Mouse (Mus musculus) splenic B cell, adult 2 months (primary cell): ENCODE measurements around the gene Ddx23.

Experiments
- DNase-seq: peaks from one replicate; pipeline ENCODE4 v3.0.0-alpha.2; 2011; ENCODE audit warnings: low read depth, low spot score
- H3K27me3 ChIP-seq: 2 replicates; pipeline ENCODE4 v1.6.1; 2012; ENCODE audit warnings: mild to moderate bottlenecking, low read length, moderate library complexity, mixed read lengths; ENCODE audit not compliant: control insufficient read depth, poor library complexity, insufficient read depth, severe bottlenecking
- H3K36me3 ChIP-seq: 2 replicates; pipeline ENCODE4 v1.6.1; 2012; ENCODE audit warnings: mild to moderate bottlenecking, low read length, moderate library complexity, mixed read lengths; ENCODE audit not compliant: control insufficient read depth, poor library complexity, insufficient read depth, severe bottlenecking

Gene Ddx23

DNA sequence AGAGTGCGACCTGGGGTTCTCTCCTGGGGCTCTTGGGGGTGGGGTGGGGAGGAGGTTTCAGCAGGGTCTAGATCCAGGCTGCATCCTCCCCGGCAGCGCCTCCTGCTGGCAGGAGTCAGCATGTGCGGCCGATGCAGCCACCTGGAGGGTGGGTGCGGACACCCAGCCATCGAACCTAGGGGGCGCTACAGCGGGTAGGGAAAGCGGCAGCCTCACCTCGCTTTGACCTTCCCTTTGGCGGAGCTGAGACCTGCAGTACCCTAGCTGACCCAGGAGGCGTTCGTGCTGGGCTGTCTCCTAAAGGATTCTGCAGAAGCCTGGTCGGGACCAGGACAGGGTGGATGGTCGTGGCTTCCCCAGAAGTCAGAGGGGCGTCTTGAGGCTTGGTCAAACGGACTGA, 31.2 kb downstream of the Ddx23 start:
- DNase-seq: peak; percentile 74
- no peaks in the 10 kb centered on the region for H3K36me3 ChIP-seq
- no peaks in the 10 kb centered on the region; the same call in 1 of the 2 replicates for H3K27me3 ChIP-seq

DNA sequence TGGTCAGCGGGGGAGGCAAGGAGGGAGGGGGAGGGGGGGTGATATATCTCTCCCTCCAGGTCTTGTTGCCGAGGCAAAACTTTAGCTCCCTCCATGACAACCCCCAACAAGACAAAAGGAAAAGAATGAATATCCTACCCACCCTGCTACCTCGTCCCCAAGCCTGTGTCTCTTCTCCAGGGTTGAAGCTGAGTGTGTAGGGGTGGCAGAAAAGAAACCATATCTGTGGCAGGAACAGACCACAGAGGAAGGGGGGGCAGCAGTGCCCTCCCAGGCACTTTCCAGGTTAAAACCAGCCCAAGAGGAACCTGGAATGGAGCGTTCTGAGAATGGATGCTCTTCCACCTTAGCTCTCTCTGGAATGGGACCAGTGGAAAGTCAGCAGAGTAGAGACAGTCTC, 32.2 kb downstream of the Ddx23 start, which contains the start of gene Cacnb3:
Gene Cacnb3 (plus strand): TSS at position 301 of the 400 bp plus-strand sequence.
- no peaks in the 10 kb centered on the region for H3K36me3 ChIP-seq
- H3K27me3 ChIP-seq: no peaks in the 10 kb centered on the region; the same call in 1 of the 2 replicates
- no peak for DNase-seq

DNA sequence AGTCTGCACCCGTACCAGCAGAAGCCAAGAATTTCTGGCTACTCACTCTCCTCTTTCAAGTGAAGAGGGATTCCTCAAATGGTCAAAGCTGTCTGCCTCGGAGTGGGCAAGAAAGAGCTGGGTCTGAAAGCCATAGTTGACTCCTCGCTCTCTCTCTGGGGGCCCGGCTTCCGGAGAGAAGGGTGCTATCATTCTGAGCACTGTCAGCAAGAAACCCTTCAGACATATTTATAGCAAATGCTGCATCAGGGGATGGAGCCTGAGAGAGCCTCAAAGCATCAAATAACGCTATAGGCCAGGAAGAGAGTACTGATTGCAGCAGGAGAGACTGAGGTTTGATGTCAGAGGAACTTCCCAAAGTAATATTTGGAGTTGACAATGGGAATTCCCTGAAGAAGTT, 33.2 kb downstream of the Ddx23 start:
- Histone ChIP-seq H3K36me3 (no peaks in the 10 kb centered on the region), H3K27me3 (no peaks in the 10 kb centered on the region; the same call in 1 of the 2 replicates)
- no peak for DNase-seq

DNA sequence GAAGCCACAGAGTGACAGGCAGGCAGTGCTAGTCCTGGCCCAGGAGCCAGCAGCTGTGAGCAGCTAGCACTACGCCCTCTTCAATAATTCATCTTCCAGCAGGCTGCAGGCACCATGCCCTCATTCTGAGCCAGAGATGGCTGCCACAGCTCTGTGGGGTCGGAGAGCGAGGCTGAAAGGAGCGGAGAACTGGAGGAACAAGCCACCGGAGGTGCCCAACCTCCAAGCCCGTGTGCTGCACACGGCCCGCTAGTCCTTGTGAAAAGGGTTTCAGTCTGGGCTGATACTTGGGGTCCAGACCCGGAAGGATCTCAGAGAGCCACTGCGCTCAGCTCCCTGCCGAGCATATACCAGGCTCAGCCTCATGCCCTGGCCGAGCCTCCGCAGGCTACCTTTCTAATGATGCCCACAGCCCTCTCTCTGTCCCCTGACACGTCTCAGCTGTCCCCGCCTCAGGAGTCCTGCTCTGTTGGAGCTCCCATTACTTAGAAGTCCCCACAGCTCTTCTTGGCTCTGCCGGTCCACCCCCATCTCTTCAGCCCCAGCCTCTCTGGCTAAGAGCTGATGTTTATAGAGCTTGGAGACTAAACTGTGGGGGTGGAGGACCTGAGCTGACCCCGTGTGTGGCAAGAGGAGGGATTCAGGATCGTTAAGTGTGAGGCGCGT, 34.0 kb downstream of the Ddx23 start:
- no peak for DNase-seq
- no peaks in the 10 kb centered on the region for H3K36me3 ChIP-seq

DNA sequence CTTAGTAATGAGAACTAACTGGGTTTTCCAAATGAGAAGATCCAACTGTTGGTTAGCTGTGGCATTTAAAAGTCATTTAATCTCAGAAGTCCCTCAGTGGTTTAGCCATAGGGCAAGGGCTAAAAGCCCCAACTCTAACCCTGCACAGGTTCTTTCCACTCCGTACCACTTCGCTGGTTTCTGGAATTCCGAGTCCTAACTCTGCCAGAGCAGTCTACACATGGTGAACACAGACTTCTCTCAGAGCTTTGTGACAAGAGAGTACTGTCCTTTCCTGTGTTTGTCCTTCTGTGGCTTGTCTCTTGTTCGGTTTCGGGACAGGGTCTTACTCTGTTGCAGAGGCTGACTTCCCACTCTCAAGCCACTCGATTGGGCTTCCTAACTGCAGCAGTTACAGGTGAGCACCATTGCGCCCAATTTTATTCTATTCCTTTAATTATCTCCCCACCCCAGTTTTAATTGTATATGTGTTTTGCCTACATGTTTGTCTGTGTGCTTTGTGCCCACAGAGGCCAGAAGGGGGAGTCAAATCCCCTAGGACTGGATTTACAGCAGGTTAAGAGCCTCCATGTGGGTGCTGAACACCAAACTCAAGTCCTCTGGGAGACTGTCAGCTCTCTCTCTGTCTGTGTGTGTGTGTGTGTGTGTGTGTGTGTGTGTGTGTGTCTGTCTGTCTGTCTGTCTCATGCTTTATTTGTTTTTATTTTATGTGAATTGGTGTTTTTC, 36.0 kb downstream of the Ddx23 start:
- DNase-seq: no peak

More for the DNA sequence above, 34.0 kb downstream of the Ddx23 start:
- H3K27me3 ChIP-seq: no peaks in the 10 kb centered on the region; the same call in 1 of the 2 replicates

DNA sequence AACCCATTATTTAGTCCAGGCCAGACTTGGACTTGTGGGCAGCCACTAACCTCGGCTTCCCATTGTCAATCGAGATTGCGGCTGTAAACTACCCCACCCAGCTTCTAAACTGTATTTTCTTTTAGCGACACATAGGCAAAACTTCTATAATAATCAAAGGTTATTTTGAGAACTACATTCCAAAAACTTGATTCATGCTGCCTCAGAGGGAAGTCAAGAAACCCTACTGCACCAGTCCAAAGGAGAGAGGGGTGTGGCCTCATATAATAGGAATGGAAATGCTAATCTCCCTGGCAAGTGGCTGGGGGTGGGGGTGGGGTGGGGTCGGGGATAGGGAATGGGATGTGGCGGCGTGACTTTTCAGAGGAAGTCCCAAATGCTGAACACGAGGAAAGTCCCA, 36.6 kb downstream of the Ddx23 start:
- H3K27me3 ChIP-seq: no peaks in the 10 kb centered on the region; the same call in 1 of the 2 replicates
- no peaks in the 10 kb centered on the region; the same call in 1 of the 2 replicates for H3K36me3 ChIP-seq
- no peak for DNase-seq

More for the DNA sequence above, 36.0 kb downstream of the Ddx23 start:
- H3K27me3 ChIP-seq: no peaks in the 10 kb centered on the region; the same call in 1 of the 2 replicates
- no peaks in the 10 kb centered on the region; the same call in 1 of the 2 replicates for H3K36me3 ChIP-seq

DNA sequence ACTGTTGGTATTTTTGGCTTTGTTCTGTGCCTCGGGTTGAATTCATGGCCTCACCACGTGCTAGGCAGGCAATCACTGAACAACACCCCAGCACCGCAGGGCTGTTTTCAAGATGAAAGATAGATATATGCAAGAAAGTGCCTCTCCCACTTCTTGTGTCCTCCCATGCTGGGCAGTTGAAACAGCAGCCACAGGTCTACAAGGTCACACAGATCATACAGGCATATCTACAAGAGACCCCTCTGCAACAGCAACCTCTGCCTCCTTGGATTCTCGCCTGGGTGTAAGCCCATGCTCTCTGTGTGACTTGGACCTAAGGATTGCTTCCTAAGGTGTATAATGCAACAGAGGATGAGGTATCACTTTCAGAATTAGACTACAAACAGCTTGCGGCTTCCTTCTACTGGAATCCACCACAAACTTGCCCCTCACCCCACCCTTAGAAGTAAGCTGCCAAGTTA, 39.3 kb downstream of the Ddx23 start:
- Histone ChIP-seq H3K27me3 (peaks cover 1% of the 10 kb centered on the region; the same call in 1 of the 2 replicates), H3K36me3 (no peaks in the 10 kb centered on the region; the same call in 1 of the 2 replicates)
- no peak for DNase-seq

DNA sequence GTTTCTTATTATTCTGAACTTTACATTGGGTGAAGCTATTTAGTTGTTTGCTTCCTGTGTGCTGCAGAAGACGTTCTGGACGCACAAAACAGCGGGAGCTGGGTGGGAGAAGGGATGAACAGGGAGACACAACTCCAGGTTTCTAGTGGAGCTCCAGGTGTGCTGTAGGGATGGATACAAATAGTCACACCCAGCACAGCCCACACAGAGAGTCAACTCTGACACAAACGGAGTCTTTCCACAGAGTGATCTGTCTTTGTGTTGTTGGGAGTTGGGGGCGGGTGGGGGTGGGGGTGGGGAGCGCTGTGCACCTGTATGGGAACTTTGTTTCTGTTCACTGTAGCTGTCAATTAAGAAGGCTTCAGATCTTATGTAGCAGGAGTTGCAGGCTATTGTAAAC, 40.0 kb downstream of the Ddx23 start:
- DNase-seq: no peak

DNA sequence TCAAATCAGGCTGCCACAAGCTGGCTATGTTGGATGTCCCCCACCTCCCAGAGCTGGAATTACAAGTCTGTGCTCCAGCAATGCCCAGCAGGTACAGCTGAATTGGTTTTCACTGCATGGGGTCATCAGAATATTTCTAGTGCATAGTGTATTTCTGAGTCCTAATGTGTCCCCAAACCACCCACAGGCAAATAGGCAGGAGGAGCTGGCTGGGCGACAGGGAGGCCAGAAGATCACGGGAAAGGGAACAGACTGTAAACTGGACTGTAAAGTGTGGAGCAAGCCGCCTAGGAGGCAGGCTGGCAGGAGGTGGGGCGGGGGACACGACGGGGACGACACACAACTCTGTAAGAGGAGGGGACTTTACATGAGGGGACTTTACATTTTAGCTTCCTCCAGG, 40.5 kb downstream of the Ddx23 start:
- Histone ChIP-seq H3K27me3 (peaks cover 1% of the 10 kb centered on the region; the same call in 1 of the 2 replicates), H3K36me3 (no peaks in the 10 kb centered on the region; the same call in 1 of the 2 replicates)
- DNase-seq: no peak

More for the DNA sequence above, 40.0 kb downstream of the Ddx23 start:
- peaks cover 1% of the 10 kb centered on the region; the same call in 1 of the 2 replicates for H3K27me3 ChIP-seq
- no peaks in the 10 kb centered on the region; the same call in 1 of the 2 replicates for H3K36me3 ChIP-seq

DNA sequence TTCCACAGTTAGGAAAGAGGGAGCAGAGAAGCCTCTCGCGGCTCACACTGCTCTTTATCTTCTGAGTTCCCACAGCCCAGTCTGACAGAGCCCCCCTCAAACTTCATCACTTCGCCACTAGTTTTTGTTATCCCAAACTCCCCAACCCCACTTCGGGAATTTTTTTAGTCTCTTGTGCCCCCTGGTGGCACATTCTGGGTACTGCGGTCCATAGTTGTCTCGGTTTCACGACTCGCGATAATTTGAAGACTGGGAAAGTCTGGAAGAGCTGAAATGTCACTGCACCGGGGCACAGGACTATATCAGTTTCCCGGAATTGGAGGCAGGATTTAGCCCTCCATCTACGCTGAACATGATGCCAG, 45.5 kb downstream of the Ddx23 start:
- 0 out of 2 replicates have a peak, but pooled peaks cover 1% of the 10 kb centered on the region for H3K27me3 ChIP-seq
- DNase-seq: peak; percentile 65
- H3K36me3 ChIP-seq: no peaks in the 10 kb centered on the region

DNA sequence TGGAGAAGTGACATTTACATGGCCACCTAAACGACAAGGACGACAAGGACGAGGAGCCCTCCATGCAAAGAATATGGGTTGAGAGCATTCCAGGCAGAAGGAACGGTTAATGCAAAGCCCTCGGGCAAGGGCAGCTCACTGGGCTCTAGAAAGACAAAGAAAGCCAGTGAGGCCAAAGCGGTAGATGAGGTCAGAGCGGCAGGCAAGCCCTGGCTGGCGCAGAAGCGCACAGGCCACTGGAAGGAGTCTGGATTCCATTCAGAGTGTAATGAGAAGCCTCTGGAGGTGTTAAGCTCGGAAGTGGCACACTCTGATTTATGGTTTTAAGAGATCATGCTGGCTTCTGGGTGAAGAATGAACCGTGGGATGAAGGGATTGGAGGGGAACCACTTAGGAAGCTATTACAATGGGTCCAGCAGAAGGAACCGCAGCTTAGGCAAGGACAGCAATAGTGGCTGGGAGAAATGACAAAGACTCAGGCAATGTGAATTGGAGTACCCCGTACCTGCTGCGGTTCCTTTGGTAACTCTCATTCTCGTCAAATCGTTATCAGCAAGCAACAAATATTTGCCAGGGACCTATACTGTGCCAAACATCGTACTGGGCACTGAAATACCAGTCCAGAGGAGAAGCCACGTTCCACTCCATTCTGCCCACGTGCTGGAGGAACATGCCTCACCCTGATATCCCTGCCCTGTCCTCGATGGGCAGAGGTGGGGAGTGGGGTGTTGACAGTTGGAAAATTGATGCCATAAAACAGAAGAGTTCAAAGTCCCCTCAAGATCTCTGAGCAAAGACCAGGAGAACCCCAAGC, 46.1 kb downstream of the Ddx23 start:
- 0 out of 2 replicates have a peak, but pooled peaks cover 1% of the 10 kb centered on the region for H3K27me3 ChIP-seq
- DNase-seq: peak; percentile 5
- H3K36me3 ChIP-seq: no peaks in the 10 kb centered on the region

DNA sequence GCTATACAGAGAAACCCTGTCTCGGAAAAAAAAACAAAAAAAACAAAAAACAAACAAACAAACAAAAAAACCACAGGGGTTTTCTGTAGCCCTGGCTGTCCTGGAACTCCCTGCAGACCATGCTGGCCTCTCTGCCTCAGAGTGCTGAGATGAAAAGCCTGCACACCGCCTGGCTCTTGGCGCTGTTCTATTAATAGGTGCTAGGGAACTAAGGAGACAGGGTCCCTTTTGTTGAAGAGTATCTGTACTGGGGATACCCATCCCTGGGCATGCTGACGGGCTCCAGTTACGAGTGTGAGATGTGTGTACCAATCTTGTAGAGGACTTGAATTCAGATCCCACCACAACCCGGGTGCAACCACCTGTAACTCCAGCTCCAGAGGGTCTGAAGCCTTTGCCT, 46.9 kb downstream of the Ddx23 start:
- DNase-seq: no peak
- no peaks in the 10 kb centered on the region for H3K36me3 ChIP-seq
- 0 out of 2 replicates have a peak, but pooled peaks cover 1% of the 10 kb centered on the region for H3K27me3 ChIP-seq

DNA sequence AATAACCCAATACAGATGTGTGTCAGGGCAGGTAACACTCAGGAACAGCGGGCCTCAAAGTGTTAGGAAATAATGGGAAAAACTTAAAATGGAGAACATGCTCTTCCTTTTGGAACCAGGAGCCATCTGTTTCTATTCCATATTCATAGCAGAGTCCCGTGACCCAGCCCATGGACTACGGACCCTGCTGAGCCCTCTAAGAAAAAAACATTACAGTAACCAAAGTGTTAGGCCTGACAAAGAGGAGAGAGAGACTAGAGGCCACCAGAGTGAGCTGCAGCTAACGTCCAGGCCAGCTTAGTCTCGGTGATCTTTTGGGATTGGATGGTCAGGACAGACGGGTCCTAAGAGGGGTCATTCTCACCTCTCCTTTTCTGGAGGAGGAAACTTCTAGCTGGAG, 47.7 kb downstream of the Ddx23 start:
- Histone ChIP-seq H3K36me3 (no peaks in the 10 kb centered on the region), H3K27me3 (0 out of 2 replicates have a peak, but pooled peaks cover 1% of the 10 kb centered on the region)
- no peak for DNase-seq

DNA sequence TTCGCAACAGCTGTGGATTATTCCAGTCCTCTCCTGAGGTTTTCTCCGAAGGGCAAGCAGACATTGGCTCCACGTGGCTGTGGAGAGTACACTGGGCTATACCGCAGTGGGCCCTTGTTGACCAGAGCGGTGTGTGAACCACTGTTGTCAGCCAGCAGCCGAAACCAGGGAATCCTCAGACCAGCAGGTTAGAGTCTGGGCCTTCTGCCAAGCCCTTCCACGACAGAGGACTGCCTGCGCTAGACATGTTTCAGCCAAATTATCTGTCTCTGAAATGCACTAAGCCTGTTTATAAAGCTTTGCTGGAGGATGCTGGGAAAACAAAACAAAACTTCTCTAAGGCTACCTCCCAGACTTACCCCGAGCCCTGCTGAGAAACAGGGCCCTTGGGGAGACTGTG, 48.1 kb downstream of the Ddx23 start:
- H3K36me3 ChIP-seq: no peaks in the 10 kb centered on the region
- H3K27me3 ChIP-seq: peaks cover 2% of the 10 kb centered on the region; the same call in 1 of the 2 replicates
- DNase-seq: no peak
